Mouse (Mus musculus): ENCODE data around the gene Gm20917.
"Not testable (repeated sequence)": the region's sequence is repeated elsewhere in the genome, so short reads cannot be mapped to it uniquely, and the experiment has no call there.

Gm20917 gene

GRCm38 (mm10) chrY:79151022-79151421, at the start of gene Gm20917:
Gene Gm20917, minus strand, starts transcription at chrY:79151122.
- DNase-seq = not testable (repeated sequence)
